Mouse (Mus musculus): ENCODE results near the gene Ccdc91. TPM values are rescaled to one million over a fixed set of nuclear protein-coding genes. Genes with fewer than 3 reads are reported as not detected.

The Ccdc91 gene
- 10 to 100 TPM; 21.5 to 22.7 TPM for total RNA-seq (2021)

DNA sequence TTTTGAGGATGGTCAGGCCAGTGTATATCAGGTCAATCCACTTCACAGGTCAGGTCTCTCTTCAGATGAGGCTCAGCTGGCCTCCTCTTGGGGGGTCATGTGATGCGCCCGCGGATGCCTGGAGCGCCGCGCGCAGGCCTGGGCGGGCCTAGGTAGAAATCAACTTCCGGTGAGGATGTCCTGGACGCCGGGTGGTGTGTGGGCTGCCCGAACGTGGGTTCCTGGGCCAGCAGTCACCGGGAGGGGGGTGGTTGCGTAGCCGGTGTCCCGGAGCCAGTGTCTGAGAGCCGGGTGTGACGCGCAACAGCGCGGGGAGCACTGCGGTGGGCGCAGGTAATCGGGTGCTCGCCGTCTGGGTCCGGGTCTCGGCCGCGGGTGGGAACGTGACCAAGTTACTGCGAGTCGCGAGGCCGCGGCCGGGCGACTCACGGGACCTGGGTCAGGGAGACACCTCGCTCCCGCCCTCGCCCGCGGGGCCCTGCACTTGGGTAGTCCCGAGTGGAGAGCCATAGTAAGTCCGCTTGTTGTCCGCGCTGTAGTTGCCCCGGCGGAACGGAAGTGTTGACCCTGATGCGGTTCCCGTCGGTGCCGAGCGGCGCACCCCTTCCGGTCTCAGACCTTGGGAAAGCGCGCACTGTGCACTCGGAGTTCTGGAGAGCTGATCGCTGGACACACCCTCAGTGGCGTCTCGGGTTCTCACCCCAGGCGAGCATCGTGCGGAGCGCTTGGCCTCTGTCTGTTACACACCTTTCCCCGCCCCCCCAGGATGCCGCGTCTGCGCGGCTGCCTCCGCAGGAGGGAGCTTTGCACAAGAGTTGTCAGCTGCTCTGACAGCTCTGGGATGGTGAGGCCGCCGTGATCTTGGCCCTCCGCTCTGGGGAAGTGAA lies at the start of gene Ccdc91:
Gene Ccdc91, plus strand, starts transcription at position 102 of the 887 bp plus-strand sequence.
- intact Hi-C loops (cut with DNase I), result loop anchor here (1.0 to 5.0 kb wide), 2 partner anchors 336 to 477 kb away; no protein-coding TSS in a partner anchor
- peak; percentile 94 to 96 for DNase-seq

DNA sequence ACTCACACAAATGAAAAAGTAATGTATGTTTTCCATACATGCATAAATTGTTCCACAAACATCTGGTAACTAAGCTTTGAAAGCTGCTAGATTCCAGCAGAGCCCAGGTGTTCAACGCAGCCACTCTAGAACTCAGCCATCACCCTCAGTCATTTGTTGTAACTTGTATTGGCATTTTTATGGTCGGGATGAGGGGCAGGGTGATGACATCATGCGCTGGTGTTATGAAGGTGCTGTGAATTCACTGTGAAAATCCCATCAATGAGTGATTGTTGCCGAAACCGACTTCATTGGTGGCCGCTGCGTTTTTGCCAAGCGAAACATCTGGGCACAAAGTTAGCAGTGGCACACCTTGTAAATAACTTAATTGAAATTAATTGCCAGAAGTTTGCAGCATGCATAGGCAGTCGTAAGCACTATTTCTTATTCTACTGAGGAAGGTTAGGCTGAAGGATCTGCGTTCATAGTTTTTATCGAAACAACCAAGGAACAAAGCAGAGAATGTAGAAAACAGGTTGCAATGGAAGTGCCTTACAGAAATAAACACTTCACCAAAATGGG lies 48.6 kb upstream of the Ccdc91 start:
- DNase-seq, result no peak
- intact Hi-C loops (cut with DNase I), result no loop called here

GRCm38 (mm10) chr6:147455775-147456174 lies 19.9 kb upstream of the Ccdc91 start:
- intact Hi-C loops (cut with DNase I), result no loop called here
- DNase-seq, result peak; percentile 30 to 41

- intact Hi-C loops (cut with DNase I), result no loop called here
- DNase-seq, result no peak
Measured at GRCm38 (mm10) chr6:147458637-147459301, 16.9 kb upstream of the Ccdc91 start.

DNA sequence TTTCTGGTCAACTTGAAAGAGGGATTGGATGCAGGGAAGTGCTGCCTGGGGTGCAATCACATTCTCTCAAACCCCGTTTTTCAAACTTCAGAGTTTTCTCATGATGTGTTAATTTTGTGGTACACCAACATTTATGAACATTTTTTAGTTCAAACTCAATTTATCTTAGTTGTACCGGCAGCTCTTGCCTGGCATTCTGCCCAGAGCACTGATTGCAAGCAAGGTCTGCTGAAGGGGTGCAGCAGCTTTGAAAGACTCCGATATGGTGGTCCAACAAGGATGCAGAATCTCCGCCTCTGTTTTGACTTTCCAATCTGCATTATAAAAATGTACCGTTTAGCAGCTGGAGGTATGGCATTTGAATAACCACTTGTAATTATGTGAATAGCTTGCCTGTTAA lies 5.6 kb upstream of the Ccdc91 start:
- DNase-seq, result no peak
- intact Hi-C loops (cut with DNase I), result no loop called here

DNA sequence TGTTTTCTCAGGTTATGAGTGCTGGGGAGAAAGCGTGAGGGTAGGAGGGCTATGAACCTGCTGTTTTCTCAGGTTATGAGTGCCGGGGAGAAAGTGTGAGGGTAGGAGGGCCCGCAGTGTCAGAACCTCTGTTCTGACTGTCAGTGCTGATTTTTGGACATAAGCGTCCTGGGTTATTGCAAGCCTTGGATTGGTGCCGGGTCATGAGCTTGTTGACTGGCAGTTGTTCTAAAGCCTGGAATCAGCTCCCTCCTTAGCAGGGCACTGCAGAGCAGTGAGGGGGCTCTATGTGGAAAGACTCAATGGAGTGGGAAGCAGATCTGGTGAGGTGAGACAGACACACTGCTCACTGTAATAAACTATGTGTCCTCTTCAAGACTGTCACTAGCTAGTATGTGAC lies 5.5 kb downstream of the Ccdc91 start:
- DNase-seq, result peak; percentile 33 to 35
- intact Hi-C loops (cut with DNase I), result no loop called here

GRCm38 (mm10) chr6:147490120-147490519 lies 14.5 kb downstream of the Ccdc91 start:
- DNase-seq, result no peak

GRCm38 (mm10) chr6:147492551-147492950 lies 16.9 kb downstream of the Ccdc91 start:
- no peak for DNase-seq
- intact Hi-C loops (cut with DNase I), result no loop called here

More at GRCm38 (mm10) chr6:147490120-147490519, 14.5 kb downstream of the Ccdc91 start:
- intact Hi-C loops (cut with DNase I), result no loop called here

- intact Hi-C loops (cut with DNase I), result no loop called here
- peak; percentile 15 to 26 for DNase-seq
Measured at GRCm38 (mm10) chr6:147501439-147501838, 25.8 kb downstream of the Ccdc91 start.

GRCm38 (mm10) chr6:147506074-147506473 lies 30.4 kb downstream of the Ccdc91 start:
- DNase-seq, result peak; percentile 44 to 55
- intact Hi-C loops (cut with DNase I), result no loop called here

GRCm38 (mm10) chr6:147506496-147506895 lies 30.9 kb downstream of the Ccdc91 start:
- intact Hi-C loops (cut with DNase I), result no loop called here
- DNase-seq, result peak in 1 of 2 experiments; percentile 10

- intact Hi-C loops (cut with DNase I), result no loop called here
- DNase-seq, result no peak
Measured at GRCm38 (mm10) chr6:147507186-147507585, 31.6 kb downstream of the Ccdc91 start.

DNA sequence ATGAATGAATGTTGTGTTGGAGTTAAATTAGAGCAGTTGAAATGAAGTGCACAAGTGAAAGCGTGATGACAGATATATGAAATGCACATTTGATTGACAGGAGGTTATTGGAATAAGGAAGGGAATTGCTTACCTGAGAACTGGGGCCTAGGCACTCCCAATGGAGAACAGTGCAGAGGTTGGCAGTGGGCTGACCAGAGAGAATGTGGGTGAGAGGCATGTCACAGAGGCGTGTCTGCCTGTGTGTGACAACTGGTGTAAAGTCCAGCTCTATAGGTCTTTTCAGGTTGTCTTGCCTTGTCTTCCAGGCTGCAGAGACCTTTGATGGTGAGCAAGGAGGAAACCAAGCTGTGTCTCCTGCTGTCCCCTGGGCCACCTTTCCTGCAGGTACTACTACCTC lies 34.9 kb downstream of the Ccdc91 start:
- no peak for DNase-seq
- intact Hi-C loops (cut with DNase I), result no loop called here

GRCm38 (mm10) chr6:147517909-147518308 lies 42.3 kb downstream of the Ccdc91 start:
- intact Hi-C loops (cut with DNase I), result no loop called here
- no peak for DNase-seq

DNA sequence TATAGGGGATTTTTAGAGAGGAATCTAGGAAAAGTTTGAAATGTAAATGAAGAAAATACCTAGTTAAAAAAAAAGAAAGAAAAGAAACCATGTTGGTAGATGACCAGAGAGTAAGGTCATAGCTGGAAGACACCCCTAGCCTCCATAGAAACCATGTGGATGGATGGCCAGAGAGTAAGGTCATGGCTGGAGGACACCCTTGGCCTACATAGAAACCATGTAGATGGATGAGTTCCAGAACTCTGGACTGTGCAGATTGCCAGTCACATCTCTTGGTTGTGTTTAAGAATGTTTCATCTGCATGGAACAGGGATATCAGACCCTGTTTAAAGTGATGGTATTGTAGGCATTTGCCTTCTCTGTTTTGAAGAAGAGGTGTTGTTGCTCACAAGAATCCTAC lies 49.6 kb downstream of the Ccdc91 start:
- DNase-seq, result no peak

GRCm38 (mm10) chr6:147534971-147535370 lies 59.3 kb downstream of the Ccdc91 start:
- intact Hi-C loops (cut with DNase I), result no loop called here
- DNase-seq, result no peak

More for the DNA sequence above, 49.6 kb downstream of the Ccdc91 start:
- intact Hi-C loops (cut with DNase I), result no loop called here

DNA sequence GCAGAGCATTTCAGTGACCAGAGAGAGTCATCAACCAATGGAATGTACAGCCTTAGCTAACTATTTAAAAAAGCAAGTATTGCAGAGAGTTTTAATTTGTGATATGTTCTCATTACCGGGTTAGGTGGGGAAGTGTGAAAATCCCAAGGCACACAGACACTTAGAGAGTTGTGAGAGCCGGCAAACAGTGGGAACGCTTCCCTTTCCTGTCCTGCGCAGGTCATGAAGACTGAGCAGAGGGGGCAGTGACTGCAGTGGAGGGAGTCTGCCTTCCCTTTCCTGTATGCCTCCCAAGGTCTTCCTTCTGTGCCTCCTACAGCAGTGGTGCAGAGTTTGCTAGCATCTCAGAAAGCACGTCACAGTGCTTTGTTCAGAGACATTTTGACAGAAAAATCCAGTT lies 62.6 kb downstream of the Ccdc91 start:
- intact Hi-C loops (cut with DNase I), result no loop called here
- no peak for DNase-seq

DNA sequence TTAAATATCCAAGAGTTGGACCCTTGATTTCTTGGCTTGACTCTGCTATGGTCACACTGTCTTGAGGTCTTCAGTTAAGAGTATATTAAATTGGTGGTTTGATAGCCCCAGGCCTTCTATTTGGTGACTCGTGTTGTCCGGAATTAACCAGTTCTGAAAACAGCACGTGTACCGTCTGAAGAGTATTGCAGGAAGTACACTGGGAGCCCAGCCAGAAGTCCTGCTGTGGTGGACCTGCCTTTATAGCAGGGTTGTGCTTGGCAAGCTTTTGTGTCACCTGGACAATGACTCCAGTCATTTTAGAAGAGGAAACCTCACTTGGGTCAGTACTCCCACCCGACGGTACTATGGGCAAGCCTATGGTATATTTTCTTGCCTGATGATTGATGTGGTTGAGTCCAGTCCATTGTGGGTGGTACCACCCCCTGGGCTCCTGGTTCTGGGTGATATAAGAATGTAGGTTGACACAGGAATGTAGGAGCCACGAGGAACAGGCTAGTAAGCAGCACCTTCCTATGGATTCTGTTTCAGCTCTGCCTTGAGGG lies 63.5 kb downstream of the Ccdc91 start:
- intact Hi-C loops (cut with DNase I), result no loop called here
- DNase-seq, result no peak

DNA sequence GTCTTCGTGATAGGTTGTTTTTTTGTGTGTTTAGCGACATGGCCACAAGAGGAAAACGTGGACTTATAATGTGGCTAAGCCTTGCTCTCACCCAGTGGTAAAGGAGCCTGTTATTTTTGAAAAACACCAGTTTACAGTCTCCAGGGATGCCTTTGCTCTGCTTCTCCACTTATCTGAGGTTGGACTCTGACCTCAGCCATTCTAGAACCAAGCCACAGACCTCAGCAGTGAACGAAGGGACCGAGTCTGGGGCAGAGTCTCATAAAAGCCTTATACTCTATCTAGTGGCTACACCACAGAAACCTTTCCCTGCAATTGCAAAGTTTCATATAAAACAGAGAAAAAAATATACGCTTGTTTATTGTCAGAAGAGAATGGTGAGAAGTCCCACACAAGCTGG lies 65.3 kb downstream of the Ccdc91 start:
- intact Hi-C loops (cut with DNase I), result no loop called here

DNA sequence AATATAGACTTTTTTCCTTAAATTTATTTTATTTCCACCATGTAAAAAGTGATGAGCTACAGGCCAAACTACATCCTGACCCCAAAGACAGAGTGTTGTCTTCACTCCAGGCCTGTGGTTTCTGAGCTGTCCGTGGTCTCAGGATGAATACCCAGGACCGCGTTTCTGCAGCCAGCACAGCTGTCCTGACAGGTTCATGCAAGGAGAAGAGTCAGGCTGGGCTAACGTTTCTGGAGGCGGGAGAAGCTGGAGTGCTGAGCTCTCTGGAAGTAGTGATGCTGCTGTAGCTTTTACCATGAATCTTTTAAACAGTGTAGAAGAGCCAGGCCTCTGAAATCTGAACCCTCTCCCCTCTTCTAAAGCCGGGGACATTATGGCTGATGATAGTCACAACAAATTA lies 80.0 kb downstream of the Ccdc91 start:
- intact Hi-C loops (cut with DNase I), result no loop called here

More for the DNA sequence above, 65.3 kb downstream of the Ccdc91 start:
- DNase-seq, result no peak

DNA sequence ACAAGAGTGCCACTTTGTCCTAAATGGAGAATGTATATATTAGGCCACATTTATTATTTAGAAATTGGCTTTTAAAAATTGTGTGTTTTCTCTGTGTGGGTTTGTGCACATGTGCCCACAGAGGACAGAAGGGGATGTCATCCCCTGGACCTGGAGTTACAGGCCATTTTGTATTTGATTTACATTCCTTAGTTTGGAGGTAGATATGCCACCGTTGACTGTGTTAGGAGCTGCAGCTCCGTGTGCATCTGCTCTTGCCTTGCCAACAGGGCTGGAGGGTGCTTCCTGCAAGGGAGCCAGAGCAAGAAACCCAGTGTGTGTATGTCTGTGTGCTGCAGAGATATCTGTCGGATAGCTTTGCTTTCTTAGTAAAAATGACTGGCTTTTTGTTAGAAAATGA lies 83.7 kb downstream of the Ccdc91 start:
- no peak for DNase-seq
- intact Hi-C loops (cut with DNase I), result no loop called here

More for the DNA sequence above, 80.0 kb downstream of the Ccdc91 start:
- DNase-seq, result no peak
